Mouse (Mus musculus) small intestine, adult 2 months (tissue): Measurements from ENCODE around the gene Slc25a25.

ENCODE experiments used
- CTCF ChIP-seq: fragments of 200-500 bp; IDR thresholded peaks from 2 replicates; pipeline ENCODE4 v1.5.1; 2012; ENCODE audit warnings: low read depth, mild to moderate bottlenecking, control low read depth, inconsistent platforms, low read length, moderate library complexity, mixed read lengths; ENCODE audit not compliant: insufficient replicate concordance, insufficient read length; ENCODE audit errors: extremely low read depth
- POLR2A ChIP-seq: fragments of 200-500 bp; IDR thresholded peaks from 2 replicates; pipeline ENCODE4 v1.6.1; 2012; ENCODE audit warnings: low read depth, mild to moderate bottlenecking, control low read depth, inconsistent platforms, low read length, moderate library complexity

DNA sequence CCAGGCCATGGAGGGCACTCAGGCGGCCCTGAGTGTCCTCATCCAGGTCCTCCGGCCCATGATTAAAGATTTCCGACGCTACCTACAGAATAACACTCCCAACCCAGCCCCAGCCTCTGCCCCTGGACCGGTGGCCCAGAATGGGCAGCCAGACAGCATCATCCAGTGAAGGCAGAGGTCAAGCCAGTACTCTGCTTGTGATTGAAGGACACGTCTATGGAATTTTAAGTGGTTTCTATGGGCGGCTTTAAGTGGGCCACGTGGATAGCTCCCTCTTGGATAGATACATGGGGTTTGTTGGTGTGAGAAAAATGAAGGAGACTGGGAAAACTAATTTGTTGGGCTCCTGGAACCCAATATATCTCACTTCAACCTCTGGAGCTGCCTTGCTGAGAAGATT is 3.9 kb upstream of the Slc25a25 start:
- TF ChIP-seq CTCF (no peak), POLR2A (no peak)
